Mouse (Mus musculus): ENCODE data around the gene Cnih4.

DNA sequence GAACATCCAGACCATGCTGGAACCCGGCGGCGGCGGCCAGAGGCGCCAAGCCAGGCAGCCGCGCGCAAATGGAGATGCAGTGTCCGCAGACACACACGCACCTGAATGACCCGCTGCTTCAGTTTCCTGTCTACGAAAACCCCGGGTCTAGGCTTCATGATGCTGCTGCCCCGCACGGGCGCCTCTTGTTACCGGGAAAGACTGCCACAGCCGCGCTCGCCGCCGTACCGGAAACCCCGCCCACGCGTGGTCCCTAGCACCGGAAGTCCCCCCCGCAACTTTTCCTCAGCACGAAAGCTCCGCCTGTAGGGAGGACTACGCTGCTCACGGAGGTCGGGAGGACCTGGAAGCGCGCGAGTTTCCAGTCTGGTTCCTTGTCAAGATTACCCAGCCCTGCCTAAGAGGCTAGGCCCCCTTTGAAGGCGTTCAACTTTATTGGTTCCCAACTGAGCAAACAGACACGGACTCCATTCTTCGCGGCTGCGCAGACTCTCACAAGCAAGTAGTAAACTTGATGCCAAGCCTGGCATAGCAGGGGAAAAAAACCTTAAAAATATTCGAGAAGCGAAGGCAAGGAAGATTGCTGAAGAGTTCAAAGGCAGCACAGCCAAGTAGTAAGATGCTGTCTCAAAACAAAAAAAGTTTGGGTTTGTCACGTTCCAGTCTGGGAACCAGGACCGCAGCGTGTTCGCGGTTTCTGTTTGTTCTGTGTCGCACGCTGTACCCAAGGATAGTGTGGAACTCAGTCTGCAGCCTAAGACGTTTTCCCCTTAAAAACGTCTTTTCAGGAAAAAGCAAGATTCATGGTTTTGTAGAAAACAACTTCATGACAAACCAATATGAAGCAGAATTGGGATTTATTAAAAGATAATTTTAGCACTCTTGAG, at the start of gene Cnih4, which contains the start of gene Nvl:
- no peak; the same call in 1 of the 2 replicates for TF ChIP-seq POLR2A (IDR thresholded peaks at IDR 0.05; ENCODE audit: borderline replicate concordance, insufficient read depth, low read length)
- TF ChIP-seq CTCF (IDR thresholded peaks at IDR 0.05; ENCODE audit: borderline replicate concordance, insufficient read depth, low read depth, low read length) = no peak

Data from cerebellum, adult 2 months (tissue).